Mouse (Mus musculus) embryonic facial prominence, embryonic 15.5 days (tissue): ENCODE measurements around the gene Elof1. TPM values are rescaled to one million over a fixed set of nuclear protein-coding genes. Genes with fewer than 3 reads are reported as not detected.

Source experiments
- ATAC-seq: fragments of 200-750 bp; cut with Nextera tagmentation; 2 replicates; pipeline ENCODE4 v1.8.0; 2017; ENCODE audit warnings: low read depth, moderate TSS enrichment; ENCODE audit not compliant: insufficient number of reproducible peaks, low FRiP score, low TSS enrichment
- H3K27ac ChIP-seq: fragments of 300-500 bp; sonication (generic); replicated peaks from 2 replicates; pipeline ENCODE4 v1.5.1; 2015; ENCODE audit warnings: mild to moderate bottlenecking, inconsistent platforms
- H3K27me3 ChIP-seq: fragments of 300-500 bp; sonication (generic); 2 replicates; pipeline ENCODE4 v1.6.1; 2015; ENCODE audit warnings: inconsistent platforms
- H3K36me3 ChIP-seq: fragments of 300-500 bp; sonication (generic); 2 replicates; pipeline ENCODE4 v1.6.1; 2015; ENCODE audit warnings: mild to moderate bottlenecking, inconsistent platforms
- H3K4me1 ChIP-seq: fragments of 300-500 bp; sonication (generic); 2 replicates; pipeline ENCODE4 v1.6.1; 2015; ENCODE audit warnings: inconsistent platforms
- H3K4me2 ChIP-seq: fragments of 300-500 bp; sonication (generic); replicated peaks from 2 replicates; pipeline ENCODE4 v1.6.1; 2015; ENCODE audit warnings: mild to moderate bottlenecking, inconsistent platforms
- H3K4me3 ChIP-seq: fragments of 300-500 bp; sonication (generic); replicated peaks from 2 replicates; pipeline ENCODE4 v1.5.1; 2015; ENCODE audit warnings: mild to moderate bottlenecking, inconsistent platforms
- H3K9ac ChIP-seq: fragments of 300-500 bp; sonication (generic); 2 replicates; pipeline ENCODE4 v1.6.1; 2015; ENCODE audit warnings: inconsistent platforms
- H3K9me3 ChIP-seq: fragments of 300-500 bp; sonication (generic); replicated peaks from 2 replicates; pipeline ENCODE4 v1.6.1; 2016; ENCODE audit warnings: inconsistent platforms
- WGBS: fragments of 180-500 bp; shearing (Covaris S2); methylation state at CpG from one replicate; pipeline ENCODE4 v1.1.7; 2015; 5-methylcytosine and 5-hydroxymethylcytosine counted together
- polyA plus RNA-seq: library from polyadenylated mRNA; unstranded; fragments of >200 nt; fragmentation: Nextera tagmentation; extraction: Ambion mirVana; gene quantifications from 2 replicates; pipeline ENCODE4 v1.2.1, GENCODE M21; 2015

Elof1 gene
- polyA plus RNA-seq, 1 experiment from 2014 or later = 226 TPM

GRCm38 (mm10) chr9:22117754-22118456 lies 933 bp upstream of the Elof1 start:
- Histone ChIP-seq H3K4me3 (peak overlapping the region; percentile 90), H3K4me2 (peak overlapping the region; percentile 85), H3K9me3 (no peaks in the 10 kb centered on the region), H3K4me1 (peaks cover 15% of the 10 kb centered on the region), H3K27ac (no peak overlapping the region), H3K36me3 (peaks cover 12% of the 10 kb centered on the region), H3K9ac (no peak overlapping the region), H3K27me3 (no peaks in the 10 kb centered on the region)
- no peak for ATAC-seq
- WGBS = 46% methylated on average over 10 of the region's 10 CpGs

GRCm38 (mm10) chr9:22116086-22116485 lies 886 bp downstream of the Elof1 start:
- Histone ChIP-seq H3K27ac (peak overlapping the region; percentile 82; the same call in 1 of the 2 replicates), H3K9ac (peak overlapping the region; percentile 95)

GRCm38 (mm10) chr9:22115635-22116034 lies 1.3 kb downstream of the Elof1 start:
- 85% methylated on average over 4 of the region's 4 CpGs for WGBS
- Histone ChIP-seq H3K4me3 (peak overlapping the region; percentile 90), H3K36me3 (peaks cover 34% of the 10 kb centered on the region), H3K9ac (peak overlapping the region; percentile 95), H3K9me3 (no peaks in the 10 kb centered on the region), H3K27me3 (no peaks in the 10 kb centered on the region), H3K4me2 (peak overlapping the region; percentile 85), H3K27ac (no peak overlapping the region), H3K4me1 (peaks cover 15% of the 10 kb centered on the region)
- no peak for ATAC-seq

More at GRCm38 (mm10) chr9:22116086-22116485, 886 bp downstream of the Elof1 start:
- no peak for ATAC-seq
- WGBS = 35% methylated on average over 15 of the region's 15 CpGs
- Histone ChIP-seq H3K4me2 (peak overlapping the region; percentile 85), H3K27me3 (no peaks in the 10 kb centered on the region), H3K36me3 (peaks cover 30% of the 10 kb centered on the region), H3K4me3 (peak overlapping the region; percentile 90), H3K4me1 (peaks cover 15% of the 10 kb centered on the region), H3K9me3 (no peaks in the 10 kb centered on the region)

GRCm38 (mm10) chr9:22108194-22108593 lies 8.8 kb downstream of the Elof1 start:
- Histone ChIP-seq H3K27ac (no peak overlapping the region), H3K36me3 (peaks cover 31% of the 10 kb centered on the region), H3K4me2 (no peak overlapping the region), H3K4me1 (no peaks in the 10 kb centered on the region), H3K9ac (no peak overlapping the region), H3K27me3 (no peaks in the 10 kb centered on the region), H3K4me3 (no peak overlapping the region), H3K9me3 (no peaks in the 10 kb centered on the region)
- WGBS = 84% methylated on average over 9 of the region's 9 CpGs
- ATAC-seq = no peak

- WGBS = 4% methylated on average over 18 of the region's 18 CpGs
- Histone ChIP-seq H3K27me3 (peaks cover 32% of the 10 kb centered on the region), H3K9ac (no peak overlapping the region)
Measured at GRCm38 (mm10) chr9:22099922-22100321, 17.1 kb downstream of the Elof1 start.

GRCm38 (mm10) chr9:22098993-22099696 lies 17.8 kb downstream of the Elof1 start, which contains the start of gene Cnn1:
TSS of gene Cnn1 (plus strand) at chr9:22099216.
- ATAC-seq = no peak
- no peak within 1 kb of the TSS for H3K9ac ChIP-seq
- 8% methylated on average over 14 of the region's 14 CpGs for WGBS

More at GRCm38 (mm10) chr9:22099922-22100321, 17.1 kb downstream of the Elof1 start:
- no peaks in the 10 kb centered on the region for H3K36me3 ChIP-seq
- H3K4me1 ChIP-seq = peaks cover 4% of the 10 kb centered on the region; the same call in 1 of the 2 replicates
- H3K4me2 ChIP-seq = peak overlapping the region; percentile 9; the same call in 1 of the 2 replicates
- no peak for ATAC-seq
- H3K27ac ChIP-seq = no peak overlapping the region
- H3K4me3 ChIP-seq = 0 out of 2 replicates have a peak overlapping the region, but pooled peaks have one; percentile 6
- H3K9me3 ChIP-seq = no peaks in the 10 kb centered on the region

GRCm38 (mm10) chr9:22095854-22096307 lies 21.1 kb downstream of the Elof1 start:
- Histone ChIP-seq H3K27ac (no peak overlapping the region), H3K4me1 (peaks cover 4% of the 10 kb centered on the region; the same call in 1 of the 2 replicates), H3K27me3 (peaks cover 27% of the 10 kb centered on the region), H3K9ac (peak overlapping the region; percentile 33; the same call in 1 of the 2 replicates), H3K4me3 (peak overlapping the region; percentile 37), H3K4me2 (peak overlapping the region; percentile 66), H3K9me3 (no peaks in the 10 kb centered on the region), H3K36me3 (no peaks in the 10 kb centered on the region)
- under 1% methylated on average over 24 of the region's 24 CpGs for WGBS
- ATAC-seq = peak; percentile 45; the same call in 1 of the 2 replicates

More at GRCm38 (mm10) chr9:22098993-22099696, 17.8 kb downstream of the Elof1 start, which contains the start of gene Cnn1:
- no peaks in the 10 kb centered on the region for H3K9me3 ChIP-seq
- H3K36me3 ChIP-seq = no peaks in the 10 kb centered on the region
- no peak within 1 kb of the TSS for H3K27ac ChIP-seq
- peaks cover 32% of the 10 kb centered on the region for H3K27me3 ChIP-seq
- H3K4me3 ChIP-seq = 0 out of 2 replicates have a peak within 1 kb of the TSS, but pooled peaks have one; percentile 6
- H3K4me2 ChIP-seq = peak within 1 kb of the TSS; percentile 9; the same call in 1 of the 2 replicates
- peaks cover 4% of the 10 kb centered on the region; the same call in 1 of the 2 replicates for H3K4me1 ChIP-seq

- 85% methylated on average over 6 of the region's 6 CpGs for WGBS
- H3K9me3 ChIP-seq = no peaks in the 10 kb centered on the region
- H3K27ac ChIP-seq = no peak overlapping the region
- H3K4me3 ChIP-seq = no peak overlapping the region
- no peaks in the 10 kb centered on the region for H3K36me3 ChIP-seq
- no peak overlapping the region for H3K4me2 ChIP-seq
- H3K9ac ChIP-seq = no peak overlapping the region
- H3K4me1 ChIP-seq = no peaks in the 10 kb centered on the region
- no peak for ATAC-seq
- H3K27me3 ChIP-seq = peaks cover 1% of the 10 kb centered on the region; the same call in 1 of the 2 replicates
Measured at GRCm38 (mm10) chr9:22092746-22093145, 24.2 kb downstream of the Elof1 start.

GRCm38 (mm10) chr9:22089986-22090385 lies 27.0 kb downstream of the Elof1 start:
- Histone ChIP-seq H3K36me3 (no peaks in the 10 kb centered on the region), H3K27ac (no peak overlapping the region), H3K4me3 (no peak overlapping the region), H3K4me2 (no peak overlapping the region), H3K4me1 (peaks cover 7% of the 10 kb centered on the region), H3K9me3 (no peaks in the 10 kb centered on the region), H3K27me3 (no peaks in the 10 kb centered on the region), H3K9ac (no peak overlapping the region)
- 84% methylated on average over 7 of the region's 7 CpGs for WGBS
- no peak for ATAC-seq

- H3K4me1 ChIP-seq = peaks cover 11% of the 10 kb centered on the region
- no peak overlapping the region for H3K9ac ChIP-seq
- no peaks in the 10 kb centered on the region for H3K9me3 ChIP-seq
- no peak for ATAC-seq
- H3K4me3 ChIP-seq = no peak overlapping the region
- H3K36me3 ChIP-seq = no peaks in the 10 kb centered on the region
- no peaks in the 10 kb centered on the region for H3K27me3 ChIP-seq
- no peak overlapping the region for H3K4me2 ChIP-seq
- WGBS = over 99% methylated on average over 7 of the region's 7 CpGs
- no peak overlapping the region for H3K27ac ChIP-seq
Measured at GRCm38 (mm10) chr9:22089281-22089680, 27.7 kb downstream of the Elof1 start.

GRCm38 (mm10) chr9:22087034-22087618 lies 29.8 kb downstream of the Elof1 start:
- WGBS = 78% methylated on average over 2 of the region's 2 CpGs
- H3K27me3 ChIP-seq = no peaks in the 10 kb centered on the region
- H3K9ac ChIP-seq = no peak overlapping the region
- no peaks in the 10 kb centered on the region for H3K9me3 ChIP-seq
- 0 out of 2 replicates have a peak, but pooled peaks cover 2% of the 10 kb centered on the region for H3K36me3 ChIP-seq
- ATAC-seq = no peak
- no peak overlapping the region for H3K4me2 ChIP-seq
- no peak overlapping the region for H3K4me3 ChIP-seq
- peaks cover 11% of the 10 kb centered on the region for H3K4me1 ChIP-seq
- no peak overlapping the region for H3K27ac ChIP-seq
